Comparison of ENCODE assay signal across 24 mouse cellular contexts in the genomic region with DNA sequence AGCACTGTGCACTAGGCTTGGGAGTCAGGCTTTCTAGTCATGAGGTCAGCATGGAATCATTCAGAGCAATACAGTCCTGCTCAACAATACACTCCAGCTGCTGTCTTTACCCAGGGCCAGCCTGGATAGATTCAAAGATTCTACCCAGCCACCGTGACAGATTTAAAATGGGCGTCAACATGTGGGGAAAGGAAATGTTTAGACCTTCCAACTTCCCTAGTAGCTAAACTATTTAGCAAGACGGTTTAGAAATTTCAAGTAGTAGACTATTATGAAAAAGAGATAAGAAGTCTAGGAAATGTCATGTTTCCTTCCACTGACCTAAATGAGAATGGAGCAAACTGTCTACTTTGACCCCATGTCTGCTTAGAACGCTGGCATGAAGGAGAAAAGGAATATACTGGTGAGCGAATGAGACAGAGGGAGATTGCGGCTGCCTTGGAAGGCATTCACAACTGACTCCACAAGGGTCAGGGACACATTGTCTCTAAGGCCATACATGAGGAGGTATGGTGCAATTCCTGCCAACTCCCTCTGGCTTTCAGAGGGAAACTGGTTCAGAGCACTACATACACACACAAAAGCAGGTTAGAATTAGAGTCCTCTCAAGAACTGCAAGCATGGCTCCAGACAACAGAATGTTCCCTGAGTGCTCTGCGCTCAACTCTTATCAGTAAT.
DNase-seq lines count a peak whose midpoint lies in the region; ATAC-seq and TF ChIP-seq lines count a peak whose summit lies in the region.
"Had no signal": no experiment of that assay in that cellular context is flagged by ENCODE, and none has a peak within 500 bp of the region (broad histone marks: within the 10 kb centered on the region; RNA-seq: fewer than 3 reads in every experiment).

No protein-coding gene starts in this region.

- no peaks in the 10 kb centered on the region; the same call in 1 of the 2 replicates for H3K4me1 ChIP-seq in lung, postnatal 0 days (ENCODE audit: insufficient read depth, low read depth, low read length)
- peaks cover 20% of the 10 kb centered on the region for H3K4me1 ChIP-seq in forebrain, embryonic 10.5 days
- H3K4me1 ChIP-seq in limb, embryonic 10.5 days: peaks cover 14% of the 10 kb centered on the region
- H3K4me1 ChIP-seq: heart, embryonic 12.5 days had no signal

- no peak overlapping the region for H3K4me3 ChIP-seq in lung, postnatal 0 days (ENCODE audit: low read depth, low read length)
- no peak overlapping the region for H3K4me3 ChIP-seq in forebrain, embryonic 10.5 days
- H3K4me3 ChIP-seq in limb, embryonic 10.5 days: no peak overlapping the region
- H3K4me3 ChIP-seq: embryonic facial prominence, embryonic 10.5 days; erythroblast, embryonic 14.5 days; forebrain, embryonic 15.5 days; heart, adult 2 months; heart, embryonic 12.5 days; hindbrain, embryonic 12.5 days had no signal

- ATAC-seq in lung, postnatal 0 days: peak; percentile 33
- peak; percentile 18; the same call in 1 of the 2 replicates for ATAC-seq in common myeloid progenitor, adult 5-6 weeks (replicated peaks; ENCODE audit: low read depth, poor library complexity, severe bottlenecking)
- ATAC-seq in megakaryocyte progenitor cell, adult 5-6 weeks (replicated peaks; ENCODE audit: poor library complexity): peak; percentile 72
- ATAC-seq: CD4-positive, CD25-positive, alpha-beta regulatory T cell, adult 4 months; forebrain, embryonic 15.5 days; hindbrain, embryonic 16.5 days; inflammation-experienced regulatory T-cells, adult 6 months had no signal

- peak; percentile 53 for TF ChIP-seq EP300 in lung, postnatal 0 days (IDR thresholded peaks at IDR 0.05)

- peak; percentile 29 for DNase-seq in lung, postnatal 0 days (ENCODE audit: low spot score)
- DNase-seq in lung, adult 18-20 months: no peak
- DNase-seq in adrenal gland, postnatal 14 days: peak; percentile 21
- DNase-seq in forebrain, embryonic 10.5 days (ENCODE audit: extremely low spot score, low spot score): no peak
- DNase-seq in limb, embryonic 10.5 days (ENCODE audit: low spot score): no peak
- DNase-seq: B cell, adult 2 months; cerebellum, adult 11-12 months; cerebellum, adult 9-11 months; cerebellum, postnatal 36 days; gastrocnemius, postnatal 10 days; heart, adult 2 months; kidney, adult 11 months; kidney, adult 9 months had no signal

- no peaks in the 10 kb centered on the region for H3K36me3 ChIP-seq in lung, postnatal 0 days (ENCODE audit: insufficient read depth, low read length)
- no peaks in the 10 kb centered on the region for H3K36me3 ChIP-seq in forebrain, embryonic 10.5 days (replicated peaks)
- H3K36me3 ChIP-seq in limb, embryonic 10.5 days: no peaks in the 10 kb centered on the region
- H3K36me3 ChIP-seq: embryonic facial prominence, embryonic 10.5 days; forebrain, embryonic 15.5 days; G1E; heart, embryonic 12.5 days; hindbrain, embryonic 12.5 days had no signal

- H3K9me3 ChIP-seq in lung, postnatal 0 days (ENCODE audit: low read length): no peaks in the 10 kb centered on the region
- no peaks in the 10 kb centered on the region for H3K9me3 ChIP-seq in forebrain, embryonic 10.5 days
- no peaks in the 10 kb centered on the region for H3K9me3 ChIP-seq in limb, embryonic 10.5 days (replicated peaks)
- H3K9me3 ChIP-seq: embryonic facial prominence, embryonic 10.5 days; forebrain, embryonic 15.5 days; G1E; heart, embryonic 12.5 days; hindbrain, embryonic 12.5 days had no signal

- H3K27me3 ChIP-seq in lung, postnatal 0 days (replicated peaks; ENCODE audit: insufficient read depth, low read length): no peaks in the 10 kb centered on the region
- H3K27me3 ChIP-seq in forebrain, embryonic 10.5 days (ENCODE audit: poor library complexity, severe bottlenecking): no peaks in the 10 kb centered on the region
- no peaks in the 10 kb centered on the region for H3K27me3 ChIP-seq in limb, embryonic 10.5 days (ENCODE audit: low read depth, poor library complexity, severe bottlenecking)
- H3K27me3 ChIP-seq: forebrain, embryonic 15.5 days; heart, embryonic 12.5 days; hindbrain, embryonic 12.5 days had no signal

- H3K4me2 ChIP-seq in lung, postnatal 0 days (replicated peaks; ENCODE audit: low read depth, low read length): no peak overlapping the region
- H3K4me2 ChIP-seq: forebrain, embryonic 15.5 days; heart, embryonic 12.5 days; hindbrain, embryonic 12.5 days had no signal

- H3K9ac ChIP-seq in lung, postnatal 0 days (replicated peaks; ENCODE audit: low read depth): no peak overlapping the region
- H3K9ac ChIP-seq: forebrain, embryonic 15.5 days; heart, embryonic 12.5 days; hindbrain, embryonic 12.5 days had no signal

- WGBS in lung, postnatal 0 days: 53% methylated on average over 7 of the region's 7 CpGs
- 87% methylated on average over 7 of the region's 7 CpGs for WGBS in forebrain, embryonic 10.5 days
- WGBS in limb, embryonic 10.5 days: 92% methylated on average over 7 of the region's 7 CpGs

- no peak for TF ChIP-seq CTCF in lung, postnatal 0 days (IDR thresholded peaks at IDR 0.05)

- H3K27ac ChIP-seq in lung, postnatal 0 days (ENCODE audit: low read length): no peak overlapping the region
- H3K27ac ChIP-seq in forebrain, embryonic 10.5 days: no peak overlapping the region
- H3K27ac ChIP-seq in limb, embryonic 10.5 days: no peak overlapping the region
- H3K27ac ChIP-seq: embryonic facial prominence, embryonic 10.5 days; forebrain, embryonic 15.5 days; heart, adult 2 months; hindbrain, embryonic 12.5 days had no signal

Comparison
In these comparisons a context has a peak if more than half of its experiments do, and no peak if none do; other contexts are left out.
1. DNase-seq: peak in lung, postnatal 0 days (single experiment) and adrenal gland, postnatal 14 days (single experiment); none in lung, adult 18-20 months (0 of 2), forebrain, embryonic 10.5 days (single experiment) and limb, embryonic 10.5 days (single experiment).
2. ATAC-seq: peak in every context shown above with its lines; median percentile 72 in megakaryocyte progenitor cell, adult 5-6 weeks; 33 in lung, postnatal 0 days; 18 in common myeloid progenitor, adult 5-6 weeks.